Mouse (Mus musculus): ENCODE measurements around the gene Alox5. TPM values are rescaled to one million over a fixed set of nuclear protein-coding genes. Genes with fewer than 3 reads are reported as not detected.

Alox5 gene
- polyA plus RNA-seq, 1 experiment from 2014 or later = 0.89 TPM

- no peaks in the 10 kb centered on the region for H3K36me3 ChIP-seq (ENCODE audit: insufficient read depth, low read length)
- H3K27ac ChIP-seq (ENCODE audit: low read length) = no peak overlapping the region
- no peak overlapping the region for H3K9ac ChIP-seq (replicated peaks; ENCODE audit: low read length)
- H3K4me3 ChIP-seq (ENCODE audit: low read length) = no peak overlapping the region
- no peak overlapping the region for H3K4me2 ChIP-seq (replicated peaks; ENCODE audit: low read depth, low read length)
- peaks cover 22% of the 10 kb centered on the region for H3K27me3 ChIP-seq (ENCODE audit: insufficient read depth, low read length)
- ATAC-seq (ENCODE audit: low FRiP score, low TSS enrichment) = no peak
- no peaks in the 10 kb centered on the region for H3K4me1 ChIP-seq (ENCODE audit: insufficient read depth, low read length)
- WGBS = 77% methylated on average over 1 of the region's 1 CpGs
- H3K9me3 ChIP-seq (ENCODE audit: low read length) = no peaks in the 10 kb centered on the region
These were observed 4.5 kb downstream of the Alox5 start for GRCm38 (mm10) chr6:116456482-116456881.

- Histone ChIP-seq H3K9me3 (ENCODE audit: low read length) (no peaks in the 10 kb centered on the region), H3K36me3 (ENCODE audit: insufficient read depth, low read length) (no peaks in the 10 kb centered on the region), H3K27me3 (ENCODE audit: insufficient read depth, low read length) (peaks cover 15% of the 10 kb centered on the region), H3K4me2 (replicated peaks; ENCODE audit: low read depth, low read length) (no peak overlapping the region), H3K9ac (replicated peaks; ENCODE audit: low read length) (no peak overlapping the region), H3K4me3 (ENCODE audit: low read length) (no peak overlapping the region), H3K4me1 (ENCODE audit: insufficient read depth, low read length) (no peaks in the 10 kb centered on the region), H3K27ac (ENCODE audit: low read length) (no peak overlapping the region)
- 81% methylated on average over 4 of the region's 4 CpGs for WGBS
- ATAC-seq (ENCODE audit: low FRiP score, low TSS enrichment) = no peak
These were observed 5.2 kb downstream of the Alox5 start for GRCm38 (mm10) chr6:116455781-116456180.

GRCm38 (mm10) chr6:116440849-116441248 is 20.1 kb downstream of the Alox5 start:
- H3K27me3 ChIP-seq (ENCODE audit: insufficient read depth, low read length) = no peaks in the 10 kb centered on the region
- no peak overlapping the region for H3K4me2 ChIP-seq (replicated peaks; ENCODE audit: low read depth, low read length)
- no peak overlapping the region for H3K9ac ChIP-seq (replicated peaks; ENCODE audit: low read length)
- no peaks in the 10 kb centered on the region; the same call in 1 of the 2 replicates for H3K9me3 ChIP-seq (ENCODE audit: low read length)
- no peaks in the 10 kb centered on the region for H3K36me3 ChIP-seq (ENCODE audit: insufficient read depth, low read length)
- 78% methylated on average over 4 of the region's 4 CpGs for WGBS
- ATAC-seq (ENCODE audit: low FRiP score, low TSS enrichment) = no peak
- H3K4me3 ChIP-seq (ENCODE audit: low read length) = no peak overlapping the region
- H3K4me1 ChIP-seq (ENCODE audit: insufficient read depth, low read length) = no peaks in the 10 kb centered on the region
- H3K27ac ChIP-seq (ENCODE audit: low read length) = no peak overlapping the region

GRCm38 (mm10) chr6:116440447-116440846 is 20.5 kb downstream of the Alox5 start:
- Histone ChIP-seq H3K9me3 (ENCODE audit: low read length) (no peaks in the 10 kb centered on the region; the same call in 1 of the 2 replicates), H3K4me2 (replicated peaks; ENCODE audit: low read depth, low read length) (no peak overlapping the region), H3K27ac (ENCODE audit: low read length) (no peak overlapping the region), H3K36me3 (ENCODE audit: insufficient read depth, low read length) (no peaks in the 10 kb centered on the region), H3K4me1 (ENCODE audit: insufficient read depth, low read length) (no peaks in the 10 kb centered on the region), H3K9ac (replicated peaks; ENCODE audit: low read length) (no peak overlapping the region), H3K27me3 (ENCODE audit: insufficient read depth, low read length) (no peaks in the 10 kb centered on the region), H3K4me3 (ENCODE audit: low read length) (no peak overlapping the region)
- ATAC-seq (ENCODE audit: low FRiP score, low TSS enrichment) = no peak
- 77% methylated on average over 4 of the region's 4 CpGs for WGBS

- 80% methylated on average over 6 of the region's 6 CpGs for WGBS
- ATAC-seq (ENCODE audit: low FRiP score, low TSS enrichment) = no peak
- no peaks in the 10 kb centered on the region for H3K36me3 ChIP-seq (ENCODE audit: insufficient read depth, low read length)
- no peaks in the 10 kb centered on the region for H3K27me3 ChIP-seq (ENCODE audit: insufficient read depth, low read length)
- no peaks in the 10 kb centered on the region for H3K4me1 ChIP-seq (ENCODE audit: insufficient read depth, low read length)
- no peaks in the 10 kb centered on the region; the same call in 1 of the 2 replicates for H3K9me3 ChIP-seq (ENCODE audit: low read length)
- H3K9ac ChIP-seq (replicated peaks; ENCODE audit: low read length) = no peak overlapping the region
- H3K27ac ChIP-seq (ENCODE audit: low read length) = no peak overlapping the region
- no peak overlapping the region for H3K4me3 ChIP-seq (ENCODE audit: low read length)
- no peak overlapping the region for H3K4me2 ChIP-seq (replicated peaks; ENCODE audit: low read depth, low read length)
These were observed 21.4 kb downstream of the Alox5 start for GRCm38 (mm10) chr6:116439531-116439930.

- no peak for ATAC-seq (ENCODE audit: low FRiP score, low TSS enrichment)
- H3K27ac ChIP-seq (ENCODE audit: low read length) = no peak overlapping the region
- WGBS = 81% methylated on average over 6 of the region's 6 CpGs
These were observed 22.1 kb downstream of the Alox5 start for GRCm38 (mm10) chr6:116438864-116439263.

GRCm38 (mm10) chr6:116428282-116428681 is 32.7 kb downstream of the Alox5 start:
- Histone ChIP-seq H3K4me3 (ENCODE audit: low read length) (no peak overlapping the region), H3K27me3 (ENCODE audit: insufficient read depth, low read length) (no peaks in the 10 kb centered on the region), H3K36me3 (ENCODE audit: insufficient read depth, low read length) (no peaks in the 10 kb centered on the region), H3K4me2 (replicated peaks; ENCODE audit: low read depth, low read length) (no peak overlapping the region), H3K9me3 (ENCODE audit: low read length) (0 out of 2 replicates have a peak, but pooled peaks cover 4% of the 10 kb centered on the region), H3K27ac (ENCODE audit: low read length) (no peak overlapping the region), H3K4me1 (ENCODE audit: insufficient read depth, low read length) (no peaks in the 10 kb centered on the region), H3K9ac (replicated peaks; ENCODE audit: low read length) (no peak overlapping the region)
- no peak for ATAC-seq (ENCODE audit: low FRiP score, low TSS enrichment)
- WGBS = 69% methylated on average over 5 of the region's 5 CpGs

More at GRCm38 (mm10) chr6:116438864-116439263, 22.1 kb downstream of the Alox5 start:
- Histone ChIP-seq H3K36me3 (ENCODE audit: insufficient read depth, low read length) (no peaks in the 10 kb centered on the region), H3K9me3 (ENCODE audit: low read length) (no peaks in the 10 kb centered on the region; the same call in 1 of the 2 replicates), H3K4me3 (ENCODE audit: low read length) (no peak overlapping the region), H3K4me1 (ENCODE audit: insufficient read depth, low read length) (no peaks in the 10 kb centered on the region), H3K4me2 (replicated peaks; ENCODE audit: low read depth, low read length) (no peak overlapping the region), H3K27me3 (ENCODE audit: insufficient read depth, low read length) (no peaks in the 10 kb centered on the region), H3K9ac (replicated peaks; ENCODE audit: low read length) (no peak overlapping the region)

- no peak overlapping the region for H3K4me3 ChIP-seq (ENCODE audit: low read length)
- H3K27ac ChIP-seq (ENCODE audit: low read length) = no peak overlapping the region
- no peaks in the 10 kb centered on the region for H3K27me3 ChIP-seq (ENCODE audit: insufficient read depth, low read length)
- WGBS = 74% methylated on average over 3 of the region's 3 CpGs
- H3K9ac ChIP-seq (replicated peaks; ENCODE audit: low read length) = no peak overlapping the region
- H3K9me3 ChIP-seq (ENCODE audit: low read length) = 0 out of 2 replicates have a peak, but pooled peaks cover 4% of the 10 kb centered on the region
- no peaks in the 10 kb centered on the region for H3K36me3 ChIP-seq (ENCODE audit: insufficient read depth, low read length)
- no peak for ATAC-seq (ENCODE audit: low FRiP score, low TSS enrichment)
- no peaks in the 10 kb centered on the region for H3K4me1 ChIP-seq (ENCODE audit: insufficient read depth, low read length)
- no peak overlapping the region for H3K4me2 ChIP-seq (replicated peaks; ENCODE audit: low read depth, low read length)
These were observed 33.4 kb downstream of the Alox5 start for GRCm38 (mm10) chr6:116427552-116427951.

- no peak overlapping the region for H3K4me3 ChIP-seq (ENCODE audit: low read length)
- no peak overlapping the region for H3K4me2 ChIP-seq (replicated peaks; ENCODE audit: low read depth, low read length)
- H3K36me3 ChIP-seq (ENCODE audit: insufficient read depth, low read length) = no peaks in the 10 kb centered on the region
- ATAC-seq (ENCODE audit: low FRiP score, low TSS enrichment) = no peak
- no peak overlapping the region for H3K9ac ChIP-seq (replicated peaks; ENCODE audit: low read length)
- no peaks in the 10 kb centered on the region for H3K4me1 ChIP-seq (ENCODE audit: insufficient read depth, low read length)
- H3K27ac ChIP-seq (ENCODE audit: low read length) = no peak overlapping the region
- no peaks in the 10 kb centered on the region for H3K9me3 ChIP-seq (ENCODE audit: low read length)
- WGBS = 41% methylated on average over 2 of the region's 2 CpGs
- no peaks in the 10 kb centered on the region for H3K27me3 ChIP-seq (ENCODE audit: insufficient read depth, low read length)
These were observed 37.3 kb downstream of the Alox5 start for GRCm38 (mm10) chr6:116423664-116424063.

- Histone ChIP-seq H3K9ac (replicated peaks; ENCODE audit: low read length) (no peak overlapping the region), H3K36me3 (ENCODE audit: insufficient read depth, low read length) (no peaks in the 10 kb centered on the region), H3K27me3 (ENCODE audit: insufficient read depth, low read length) (no peaks in the 10 kb centered on the region), H3K27ac (ENCODE audit: low read length) (no peak overlapping the region), H3K4me3 (ENCODE audit: low read length) (no peak overlapping the region), H3K9me3 (ENCODE audit: low read length) (no peaks in the 10 kb centered on the region), H3K4me1 (ENCODE audit: insufficient read depth, low read length) (no peaks in the 10 kb centered on the region), H3K4me2 (replicated peaks; ENCODE audit: low read depth, low read length) (no peak overlapping the region)
- 89% methylated on average over 7 of the region's 7 CpGs for WGBS
- no peak for ATAC-seq (ENCODE audit: low FRiP score, low TSS enrichment)
These were observed 38.0 kb downstream of the Alox5 start for GRCm38 (mm10) chr6:116422991-116423390.

Measured in kidney, embryonic 16.5 days (tissue).